Mouse (Mus musculus): ENCODE results near the gene Gm20388.

- TF ChIP-seq CTCF (IDR thresholded peaks at IDR 0.05; ENCODE audit: control insufficient read depth, insufficient read depth, low read length) = no peak
- TF ChIP-seq POLR2A (IDR thresholded peaks at IDR 0.05; ENCODE audit: borderline replicate concordance, control insufficient read depth, low read depth, low read length) = no peak
These were observed 841.4 kb downstream of the Gm20388 start for GRCm38 (mm10) chr8:120752082-120752452.

Measured in bone marrow, adult 2 months (tissue).